Mouse (Mus musculus): ENCODE measurements around the gene Degs2. TPM values are rescaled to one million over a fixed set of nuclear protein-coding genes. Genes with fewer than 3 reads are reported as not detected.

Degs2 gene
- total RNA-seq, 2 experiments from 2014 or later = 0.51 TPM; not detected in 1

Small RNA genes lying within 50 kb of the gene (microRNA-seq; reads per million reads assigned to microRNA genes)
- gene Gm23872 = 0 reads per million in 2 experiments
- 1,195 to 1,231 reads per million in 2 experiments for gene Mir342

Other genes with a start within 250 kb of the Degs2 start
- gene Evl, start 147.6 kb downstream of the Degs2 start, total RNA-seq (2021) = 10 to 100 TPM; 28.0 to 32.7 TPM
- 10 to 100 TPM; 24.2 to 24.8 TPM for gene Yy1, start 90.7 kb upstream of the Degs2 start, total RNA-seq (2021)
- 1 to 10 TPM; 4.5 to 5.3 TPM for gene Slc25a29, start 133.6 kb upstream of the Degs2 start, total RNA-seq (2021)
- gene Slc25a47, start 133.7 kb upstream of the Degs2 start, total RNA-seq (2021) = 1 to 10 TPM; 4.5 to 6.0 TPM
- gene Wdr25, start 191.3 kb upstream of the Degs2 start, total RNA-seq (2021) = 1 to 10 TPM; 3.5 to 3.6 TPM
- 10 to 100 TPM; 22.5 to 25.9 TPM for gene Wars, start 191.9 kb upstream of the Degs2 start, total RNA-seq (2021)

All from gastrocnemius, postnatal 14 days (tissue).